ENCODE assay signal across 8 mouse cellular contexts in the genomic region with DNA sequence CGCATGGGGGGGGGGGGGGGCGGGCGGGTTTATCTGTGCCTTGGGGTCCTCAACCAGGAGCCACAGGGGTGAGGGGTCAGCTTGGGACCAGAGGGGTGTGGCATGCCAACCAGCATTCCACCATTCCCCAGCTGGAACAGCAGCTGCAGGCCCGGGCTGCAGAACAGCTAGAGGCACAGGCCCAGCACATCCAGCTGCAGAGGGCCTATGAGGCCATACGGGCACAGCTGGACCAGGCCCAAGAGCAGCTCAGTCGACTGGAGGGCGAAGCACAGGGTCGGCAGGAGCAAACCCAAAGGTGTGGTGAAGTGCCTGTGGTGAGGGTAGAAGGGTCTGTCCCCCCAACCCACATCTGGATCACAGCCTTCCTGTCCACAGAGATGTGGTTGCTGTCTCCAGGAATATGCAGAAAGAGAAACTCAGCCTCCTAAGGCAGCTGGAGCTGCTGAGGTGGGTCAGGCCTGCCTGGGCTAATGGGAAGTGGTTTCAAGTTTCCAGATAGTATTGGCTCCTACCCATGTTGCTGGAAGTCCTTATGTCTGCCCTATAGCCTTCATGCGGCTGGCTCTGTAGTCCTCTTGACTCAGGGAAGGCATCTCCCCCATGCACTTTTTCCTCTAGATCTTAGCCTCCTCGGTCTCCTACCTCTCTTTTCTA. TPM values are rescaled to one million over a fixed set of nuclear protein-coding genes. Genes with fewer than 3 reads are reported as not detected.
DNase-seq lines count a peak whose midpoint lies in the region; ATAC-seq lines count a peak whose summit lies in the region.
"Had no signal": no experiment of that assay in that cellular context is flagged by ENCODE, and none has a peak within 500 bp of the region (broad histone marks: within the 10 kb centered on the region; RNA-seq: fewer than 3 reads in every experiment).

No protein-coding gene starts in this region.

- H3K36me3 ChIP-seq in kidney, embryonic 14.5 days (ENCODE audit: control insufficient read depth, insufficient read depth, low read length): peaks cover 13% of the 10 kb centered on the region
- H3K36me3 ChIP-seq in heart, embryonic 10.5 days: peaks cover 15% of the 10 kb centered on the region
- H3K36me3 ChIP-seq in macrophage (ENCODE audit: inconsistent target): peaks cover 6% of the 10 kb centered on the region; the same call in 1 of the 2 replicates

- ATAC-seq in kidney, embryonic 14.5 days (ENCODE audit: low FRiP score, low TSS enrichment): no peak

- H3K79me2 ChIP-seq in macrophage (ENCODE audit: inconsistent target): peaks cover 38% of the 10 kb centered on the region

- 0 out of 2 replicates have a peak overlapping the region, but pooled peaks have one; percentile 18 for H3K4me3 ChIP-seq in kidney, embryonic 14.5 days (ENCODE audit: low read length)
- peak overlapping the region; percentile 47 for H3K4me3 ChIP-seq in heart, embryonic 10.5 days
- H3K4me3 ChIP-seq in macrophage (ENCODE audit: inconsistent target): peak overlapping the region; percentile 2; the same call in 1 of the 2 replicates

- H3K27ac ChIP-seq in kidney, embryonic 14.5 days (ENCODE audit: low read depth, low read length): no peak overlapping the region
- H3K27ac ChIP-seq in heart, embryonic 10.5 days: peak overlapping the region; percentile 70
- peak overlapping the region; percentile 78 for H3K27ac ChIP-seq in macrophage

- WGBS in kidney, embryonic 14.5 days: 37% methylated on average over 10 of the region's 10 CpGs
- 34% methylated on average over 10 of the region's 10 CpGs for WGBS in heart, embryonic 10.5 days
- 57% methylated on average over 9 of the region's 10 CpGs for WGBS in macrophage (ENCODE audit: missing documents)

- no peaks in the 10 kb centered on the region for H3K9me3 ChIP-seq in kidney, embryonic 14.5 days (ENCODE audit: control insufficient read depth, low read length)
- no peaks in the 10 kb centered on the region for H3K9me3 ChIP-seq in heart, embryonic 10.5 days

- H3K27me3 ChIP-seq in kidney, embryonic 14.5 days (ENCODE audit: control insufficient read depth, insufficient read depth, low read length): peaks cover 49% of the 10 kb centered on the region
- peaks cover 64% of the 10 kb centered on the region for H3K27me3 ChIP-seq in heart, embryonic 10.5 days (ENCODE audit: insufficient read depth, poor library complexity, severe bottlenecking)

- peak overlapping the region; percentile 42 for H3K4me2 ChIP-seq in kidney, embryonic 14.5 days (replicated peaks; ENCODE audit: low read depth, low read length)

- H3K9ac ChIP-seq in kidney, embryonic 14.5 days (ENCODE audit: low read depth, low read length): 0 out of 2 replicates have a peak overlapping the region, but pooled peaks have one; percentile 12

- no peak for DNase-seq in kidney, postnatal 14 days
- DNase-seq in NIH3T3 (ENCODE audit: low read depth) (peak; percentile 69), MN1 (ENCODE audit: low spot score) (no peak)
- DNase-seq in heart, embryonic 10.5 days (ENCODE audit: low spot score): no peak
- no peak for DNase-seq in layer of hippocampus, adult 18-20 months (ENCODE audit: low spot score in 2 of 2)
- DNase-seq: adrenal gland, postnatal 10 days had no signal

- H3K4me1 ChIP-seq in kidney, embryonic 14.5 days (ENCODE audit: control insufficient read depth, insufficient read depth, low read length): peaks cover 52% of the 10 kb centered on the region
- peaks cover 89% of the 10 kb centered on the region for H3K4me1 ChIP-seq in heart, embryonic 10.5 days

RNA-seq across cellular contexts. Expression of a gene that starts 1.7 kb away (rescaled TPM):
- 93.2 and 108 TPM in 2 replicates for polyA plus RNA-seq in kidney, embryonic 14.5 days (2014; fragmentation: Nextera tagmentation; extraction: Ambion mirVana)
- 23.1 and 38.2 TPM in 2 replicates for polyA plus RNA-seq in heart, embryonic 10.5 days (2016; fragmentation: Nextera tagmentation; extraction: Ambion mirVana)
- total RNA-seq in macrophage (2018; cell fraction: chromatin; rRNA removed): 10 to 100 TPM in 24 of 26 experiments, 1 to 10 TPM in 2; 5.1 to 58.6 (median 27.5) TPM
- total RNA-seq in macrophage (2018; cell fraction: cytosol; rRNA removed): 10 to 100 TPM; 32.3 to 71.3 (median 44.7) TPM
- 10 to 100 TPM; 22.8 to 70.2 (median 40.4) TPM for total RNA-seq in macrophage (2018; cell fraction: nucleus; rRNA removed)
- 58.4 to 83.6 TPM (median 60.3 TPM) in 3 replicates for polyA plus RNA-seq in macrophage (2018)
- total RNA-seq in layer of hippocampus, adult 18-20 months (2021): 10 to 100 TPM; 24.2 to 26.0 TPM

RNA-seq across cellular contexts. Expression of a gene that starts 4.6 kb away (rescaled TPM):
- polyA plus RNA-seq in kidney, embryonic 14.5 days (2014; fragmentation: Nextera tagmentation; extraction: Ambion mirVana): 13.1 and 13.4 TPM in 2 replicates
- polyA plus RNA-seq in heart, embryonic 10.5 days (2016; fragmentation: Nextera tagmentation; extraction: Ambion mirVana): 14.0 and 14.6 TPM in 2 replicates
- 100 to 1,000 TPM in 3 of 26 experiments, 10 to 100 TPM in 16, 1 to 10 TPM in 7; 3.3 to 175 (median 28.4) TPM for total RNA-seq in macrophage (2018; cell fraction: chromatin; rRNA removed)
- total RNA-seq in macrophage (2018; cell fraction: cytosol; rRNA removed): 10 to 100 TPM in 14 of 26 experiments, 1 to 10 TPM in 12; 2.7 to 27.1 (median 10.4) TPM
- total RNA-seq in macrophage (2018; cell fraction: nucleus; rRNA removed): 10 to 100 TPM in 17 of 26 experiments, 1 to 10 TPM in 9; 3.5 to 65.9 (median 13.5) TPM
- polyA plus RNA-seq in macrophage (2018): 15.7 to 22.0 TPM (median 19.0 TPM) in 3 replicates
- 1 to 10 TPM; 3.3 TPM for total RNA-seq in layer of hippocampus, adult 18-20 months (2021)

RNA-seq across cellular contexts. Expression of a gene that starts 9.4 kb away (rescaled TPM):
- 77.9 and 85.5 TPM in 2 replicates for polyA plus RNA-seq in kidney, embryonic 14.5 days (2014; fragmentation: Nextera tagmentation; extraction: Ambion mirVana)
- polyA plus RNA-seq in heart, embryonic 10.5 days (2016; fragmentation: Nextera tagmentation; extraction: Ambion mirVana): 73.2 and 74.5 TPM in 2 replicates
- total RNA-seq in macrophage (2018; cell fraction: chromatin; rRNA removed): 1 to 10 TPM in 20 of 26 experiments, under 1 TPM in 5, not detected in 1; 0.66 to 4.8 (median 1.9) TPM
- 10 to 100 TPM; 12.7 to 21.0 (median 16.7) TPM for total RNA-seq in macrophage (2018; cell fraction: cytosol; rRNA removed)
- 10 to 100 TPM in 1 of 26 experiments, 1 to 10 TPM in 25; 2.0 to 10.8 (median 4.9) TPM for total RNA-seq in macrophage (2018; cell fraction: nucleus; rRNA removed)
- polyA plus RNA-seq in macrophage (2018): 8.3 to 22.8 TPM (median 12.8 TPM) in 3 replicates
- total RNA-seq in layer of hippocampus, adult 18-20 months (2021): 10 to 100 TPM; 39.2 to 42.8 TPM

RNA-seq across cellular contexts. Expression of a gene that starts 9.5 kb away (rescaled TPM):
- polyA plus RNA-seq in kidney, embryonic 14.5 days (2014; fragmentation: Nextera tagmentation; extraction: Ambion mirVana): 71.9 and 90.2 TPM in 2 replicates
- 69.0 and 70.8 TPM in 2 replicates for polyA plus RNA-seq in heart, embryonic 10.5 days (2016; fragmentation: Nextera tagmentation; extraction: Ambion mirVana)
- total RNA-seq in macrophage (2018; cell fraction: chromatin; rRNA removed): 10 to 100 TPM in 22 of 26 experiments, 1 to 10 TPM in 4; 5.5 to 64.4 (median 18.6) TPM
- total RNA-seq in macrophage (2018; cell fraction: cytosol; rRNA removed): 100 to 1,000 TPM in 13 of 26 experiments, 10 to 100 TPM in 13; 59.2 to 144 (median 95.9) TPM
- 10 to 100 TPM; 20.5 to 94.6 (median 59.4) TPM for total RNA-seq in macrophage (2018; cell fraction: nucleus; rRNA removed)
- polyA plus RNA-seq in macrophage (2018): 48.8 to 142 TPM (median 129 TPM) in 3 replicates
- 10 to 100 TPM; 11.3 to 11.7 TPM for total RNA-seq in layer of hippocampus, adult 18-20 months (2021)

RNA-seq across cellular contexts. Expression of a gene that starts 10.5 kb away (rescaled TPM):
- polyA plus RNA-seq in kidney, embryonic 14.5 days (2014; fragmentation: Nextera tagmentation; extraction: Ambion mirVana): 27.4 and 31.9 TPM in 2 replicates
- polyA plus RNA-seq in heart, embryonic 10.5 days (2016; fragmentation: Nextera tagmentation; extraction: Ambion mirVana): 28.3 and 38.9 TPM in 2 replicates
- total RNA-seq in macrophage (2018; cell fraction: chromatin; rRNA removed): 10 to 100 TPM in 22 of 26 experiments, 1 to 10 TPM in 4; 7.5 to 38.7 (median 16.8) TPM
- 10 to 100 TPM; 37.7 to 80.6 (median 52.0) TPM for total RNA-seq in macrophage (2018; cell fraction: cytosol; rRNA removed)
- 10 to 100 TPM; 15.5 to 44.6 (median 23.4) TPM for total RNA-seq in macrophage (2018; cell fraction: nucleus; rRNA removed)
- 36.1 to 135 TPM (median 74.0 TPM) in 3 replicates for polyA plus RNA-seq in macrophage (2018)
- 10 to 100 TPM; 29.9 to 35.6 TPM for total RNA-seq in layer of hippocampus, adult 18-20 months (2021)
